Mouse (Mus musculus) embryo, embryonic 10.5 days (tissue): ENCODE data around the gene Gm20388.

ENCODE experiments used
- DNase-seq: peaks from one replicate; pipeline ENCODE4 v3.0.0-alpha.2; 2015; ENCODE audit warnings: low spot score

The Gm20388 gene

GRCm38 (mm10) chr8:121898401-121898931 lies 1987.8 kb downstream of the Gm20388 start:
- peak; percentile 85 for DNase-seq

- DNase-seq: no peak
Observed at GRCm38 (mm10) chr8:121899180-121900044, 1988.8 kb downstream of the Gm20388 start.

- DNase-seq: peak; percentile 48
Observed at GRCm38 (mm10) chr8:121901498-121902236, 1991.0 kb downstream of the Gm20388 start.

- no peak for DNase-seq
Observed at GRCm38 (mm10) chr8:121903977-121904376, 1993.3 kb downstream of the Gm20388 start.

GRCm38 (mm10) chr8:121904999-121905398 lies 1994.4 kb downstream of the Gm20388 start:
- DNase-seq: no peak

GRCm38 (mm10) chr8:121905420-121905819 lies 1994.8 kb downstream of the Gm20388 start:
- no peak for DNase-seq

- DNase-seq: no peak
Observed at GRCm38 (mm10) chr8:121905864-121906263, 1995.2 kb downstream of the Gm20388 start.

GRCm38 (mm10) chr8:121906542-121907512 lies 1996.2 kb downstream of the Gm20388 start:
- peak; percentile 74 for DNase-seq

- DNase-seq: peak; percentile 98
Observed at GRCm38 (mm10) chr8:121907587-121908248, 1997.1 kb downstream of the Gm20388 start, which contains the start of gene Slc7a5. Slc7a5 (minus strand) TSS chr8:121907694.

- DNase-seq: no peak
Observed at GRCm38 (mm10) chr8:121908378-121909147, 1997.9 kb downstream of the Gm20388 start.

GRCm38 (mm10) chr8:121909148-121909541 lies 1998.5 kb downstream of the Gm20388 start:
- DNase-seq: no peak

GRCm38 (mm10) chr8:121909663-121910062 lies 1999.0 kb downstream of the Gm20388 start:
- peak; percentile 86 for DNase-seq

- DNase-seq: no peak
Observed at GRCm38 (mm10) chr8:121911400-121911799, 2000.8 kb downstream of the Gm20388 start.

- DNase-seq: no peak
Observed at GRCm38 (mm10) chr8:121911987-121912386, 2001.3 kb downstream of the Gm20388 start.

- no peak for DNase-seq
Observed at GRCm38 (mm10) chr8:121912831-121913230, 2002.2 kb downstream of the Gm20388 start.

- DNase-seq: no peak
Observed at GRCm38 (mm10) chr8:121913378-121913777, 2002.7 kb downstream of the Gm20388 start.

- no peak for DNase-seq
Observed at GRCm38 (mm10) chr8:121919158-121919557, 2008.5 kb downstream of the Gm20388 start.

GRCm38 (mm10) chr8:121919731-121920130 lies 2009.1 kb downstream of the Gm20388 start:
- DNase-seq: peak; percentile 33

GRCm38 (mm10) chr8:121921582-121921981 lies 2010.9 kb downstream of the Gm20388 start:
- no peak for DNase-seq

GRCm38 (mm10) chr8:121922101-121922500 lies 2011.5 kb downstream of the Gm20388 start:
- DNase-seq: no peak
